Mouse (Mus musculus) activated CD4-positive, CD25-positive, alpha-beta regulatory T cell, adult 4 months (primary cell): ENCODE data around the gene Slc34a2. TPM values are rescaled to one million over a fixed set of nuclear protein-coding genes. Genes with fewer than 3 reads are reported as not detected.

Source experiments
- ATAC-seq: one replicate; pipeline ENCODE4 v1.8.0; 2017
- polyA plus RNA-seq, 2 experiments: library from polyadenylated mRNA; unstranded; fragments of 100-300 nt; shearing (Covaris generic); gene quantifications; one replicate each; pipeline ENCODE4 v1.2.1; 2017

Gene Slc34a2
- not detected for polyA plus RNA-seq

GRCm38 (mm10) chr5:53037781-53038180 is at the start of gene Slc34a2:
Slc34a2 (plus strand) TSS chr5:53038081.
- no peak for ATAC-seq

DNA sequence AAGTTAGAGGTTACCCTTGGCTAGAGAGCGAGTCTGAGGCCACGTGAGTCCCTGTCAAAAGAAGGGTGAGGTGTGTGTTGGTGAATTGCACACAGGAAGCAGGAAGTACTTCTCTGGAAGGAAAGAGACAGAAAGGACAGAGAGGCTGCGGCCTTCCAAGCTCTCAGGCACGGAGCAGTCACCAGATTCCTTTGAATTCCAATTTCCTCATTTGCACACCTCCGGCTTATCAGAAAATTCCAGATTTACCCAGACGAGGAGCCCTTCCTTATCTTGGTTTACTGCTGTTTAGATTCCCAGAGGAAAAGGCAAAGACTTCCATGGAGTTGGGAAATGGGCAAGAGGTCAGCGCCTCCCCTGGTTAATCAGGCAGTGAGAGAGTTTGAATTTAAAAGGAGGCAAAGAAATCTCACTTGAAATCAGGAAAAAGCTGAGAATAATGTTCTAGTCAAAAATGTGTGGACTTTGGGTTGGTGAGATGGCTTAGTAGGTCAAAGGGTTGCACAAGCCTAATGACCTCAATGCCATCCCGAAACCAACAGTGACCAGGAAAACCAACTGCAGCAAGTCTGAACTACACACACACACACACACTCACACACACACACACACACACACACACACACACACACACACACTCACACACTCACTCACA is 47.1 kb upstream of the Slc34a2 start:
- no peak for ATAC-seq

- ATAC-seq: no peak
These were observed 45.5 kb upstream of the Slc34a2 start for GRCm38 (mm10) chr5:52992210-52992897.

DNA sequence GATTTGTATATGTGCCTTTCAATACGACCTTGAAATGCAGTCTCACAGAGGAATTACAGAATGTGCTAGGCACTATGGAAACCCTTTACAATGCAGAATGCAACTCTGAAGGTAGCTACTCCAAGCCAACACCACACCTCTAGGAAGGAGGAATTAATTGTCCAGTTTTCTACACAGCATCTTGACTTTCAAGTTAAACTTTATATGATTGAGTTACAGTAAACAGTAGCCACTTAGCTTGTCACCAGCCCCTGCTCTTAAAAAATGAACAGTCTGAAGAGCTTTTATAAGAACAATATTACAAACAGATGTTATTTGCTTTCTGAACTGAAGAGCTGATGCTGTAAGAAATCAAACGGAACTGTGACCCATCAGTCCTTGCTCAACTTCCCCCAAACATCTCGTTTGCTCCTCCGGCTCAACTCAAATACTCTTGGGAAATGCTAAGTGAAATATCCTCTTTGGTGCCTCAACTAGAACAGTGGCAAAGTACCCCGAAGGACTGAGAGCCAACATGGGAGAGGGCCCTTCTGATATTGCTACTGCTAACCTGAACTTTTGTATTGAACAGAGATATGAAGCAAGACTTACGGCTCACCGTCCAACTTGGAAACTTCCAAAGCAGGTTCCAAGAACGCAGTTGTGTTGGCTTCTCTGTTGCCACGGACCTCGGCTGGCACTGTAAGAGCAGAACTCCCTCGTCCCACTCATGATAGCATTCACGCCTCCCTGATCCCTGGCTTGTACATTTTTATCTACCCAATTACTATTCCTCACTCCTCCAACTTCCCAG is 44.2 kb upstream of the Slc34a2 start:
- ATAC-seq: no peak

GRCm38 (mm10) chr5:52995461-52995860 is 42.4 kb upstream of the Slc34a2 start:
- ATAC-seq: no peak

- ATAC-seq: no peak
These were observed 41.7 kb upstream of the Slc34a2 start for GRCm38 (mm10) chr5:52996145-52996544.

DNA sequence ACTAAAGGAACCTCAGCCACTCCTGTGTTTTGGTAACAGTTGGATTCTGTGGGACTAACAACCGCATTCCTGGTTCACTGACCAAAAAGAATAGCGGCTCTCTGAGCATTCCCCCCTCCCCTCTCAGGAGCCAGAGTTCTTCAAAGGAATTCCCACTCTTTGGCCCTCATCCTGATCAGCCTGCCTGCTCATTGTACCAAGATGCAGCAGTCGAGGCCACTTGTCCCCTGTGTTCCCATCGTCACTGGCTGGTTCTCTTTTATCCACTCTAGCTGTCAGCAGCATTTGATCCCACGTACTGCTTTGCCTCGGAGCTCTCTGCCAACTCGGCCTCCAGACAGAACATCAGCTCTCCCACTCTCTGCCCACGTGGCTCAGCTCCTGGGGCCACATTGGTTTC is 41.3 kb upstream of the Slc34a2 start:
- ATAC-seq: no peak

- ATAC-seq: no peak
These were observed 40.8 kb upstream of the Slc34a2 start for GRCm38 (mm10) chr5:52997032-52997431.

GRCm38 (mm10) chr5:52998097-52998760 is 39.7 kb upstream of the Slc34a2 start:
- ATAC-seq: no peak

GRCm38 (mm10) chr5:53000169-53000872 is 37.6 kb upstream of the Slc34a2 start:
- no peak for ATAC-seq

DNA sequence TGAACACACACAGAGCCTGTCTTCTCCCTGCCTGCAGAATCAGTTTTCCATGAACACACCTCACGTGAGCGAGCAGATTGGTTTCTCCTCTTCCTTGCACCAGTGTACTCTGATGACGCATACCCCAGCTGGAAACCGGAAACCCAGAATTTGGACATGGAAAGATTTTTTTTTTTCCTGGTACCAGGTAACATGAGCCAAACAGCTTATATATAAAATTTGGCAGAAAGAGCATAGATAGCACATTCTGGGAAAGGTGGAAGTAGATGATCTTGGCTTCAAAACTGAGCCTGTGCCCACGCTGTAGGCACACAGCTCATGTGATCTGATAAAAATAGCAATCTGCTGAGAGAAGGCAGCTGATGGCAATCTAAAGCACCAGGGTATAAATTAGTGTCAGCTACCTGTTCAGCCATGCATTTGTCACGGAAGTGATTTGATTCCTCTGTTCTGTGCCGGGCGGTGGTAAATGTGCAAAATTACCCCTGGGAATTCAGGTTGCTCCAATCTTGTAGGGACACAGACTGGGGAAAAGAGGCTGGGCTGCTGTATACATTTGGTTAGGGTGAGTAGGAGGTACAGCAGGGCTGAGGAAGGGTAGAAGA is 35.2 kb upstream of the Slc34a2 start:
- ATAC-seq: no peak

GRCm38 (mm10) chr5:53003495-53003894 is 34.4 kb upstream of the Slc34a2 start:
- ATAC-seq: no peak

- ATAC-seq: no peak
These were observed 33.9 kb upstream of the Slc34a2 start for GRCm38 (mm10) chr5:53003981-53004380.

GRCm38 (mm10) chr5:53009027-53009769 is 28.7 kb upstream of the Slc34a2 start:
- ATAC-seq: no peak

GRCm38 (mm10) chr5:53009770-53010133 is 28.1 kb upstream of the Slc34a2 start:
- no peak for ATAC-seq

DNA sequence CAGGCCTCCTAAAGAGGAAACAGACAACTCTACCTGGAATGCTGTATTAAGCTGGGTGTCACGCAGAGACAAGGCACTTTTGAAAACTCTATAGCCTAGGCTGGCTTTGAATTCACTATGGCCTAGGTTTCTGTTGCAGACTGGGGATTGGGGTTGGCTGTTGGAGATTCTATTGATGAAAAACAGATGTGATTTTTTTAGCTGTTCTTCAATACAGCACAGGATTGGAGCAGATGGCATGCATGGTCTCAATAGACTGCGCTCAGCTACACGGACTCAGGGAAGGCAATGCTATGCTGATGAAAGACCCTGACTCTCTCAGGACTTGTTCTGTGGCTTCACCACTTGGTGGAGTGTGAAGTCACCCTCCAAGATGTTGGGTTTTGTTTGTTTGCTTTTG is 26.6 kb upstream of the Slc34a2 start:
- no peak for ATAC-seq

DNA sequence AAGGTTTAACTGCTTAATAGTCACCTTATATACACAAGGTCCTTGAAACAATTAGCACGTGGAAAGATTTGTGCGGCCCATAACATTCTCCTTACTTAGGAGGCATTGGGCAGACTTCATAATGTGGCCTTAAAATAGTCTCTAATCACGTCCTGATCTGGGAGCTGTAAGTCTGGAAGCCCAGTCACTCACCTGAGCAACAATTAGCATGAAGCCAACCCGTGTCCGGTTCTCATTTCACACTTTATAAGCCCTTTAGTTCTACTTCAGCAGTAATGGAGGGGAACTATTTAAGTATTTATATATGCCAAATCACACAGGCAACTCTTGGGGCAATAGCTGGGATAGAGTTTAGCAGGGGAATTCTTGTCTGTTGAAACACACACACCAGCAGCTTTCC is 21.3 kb upstream of the Slc34a2 start:
- no peak for ATAC-seq

GRCm38 (mm10) chr5:53018316-53018715 is 19.6 kb upstream of the Slc34a2 start:
- no peak for ATAC-seq

- no peak for ATAC-seq
These were observed 14.4 kb upstream of the Slc34a2 start for GRCm38 (mm10) chr5:53023432-53023831.

GRCm38 (mm10) chr5:53023901-53024300 is 14.0 kb upstream of the Slc34a2 start:
- ATAC-seq: no peak

DNA sequence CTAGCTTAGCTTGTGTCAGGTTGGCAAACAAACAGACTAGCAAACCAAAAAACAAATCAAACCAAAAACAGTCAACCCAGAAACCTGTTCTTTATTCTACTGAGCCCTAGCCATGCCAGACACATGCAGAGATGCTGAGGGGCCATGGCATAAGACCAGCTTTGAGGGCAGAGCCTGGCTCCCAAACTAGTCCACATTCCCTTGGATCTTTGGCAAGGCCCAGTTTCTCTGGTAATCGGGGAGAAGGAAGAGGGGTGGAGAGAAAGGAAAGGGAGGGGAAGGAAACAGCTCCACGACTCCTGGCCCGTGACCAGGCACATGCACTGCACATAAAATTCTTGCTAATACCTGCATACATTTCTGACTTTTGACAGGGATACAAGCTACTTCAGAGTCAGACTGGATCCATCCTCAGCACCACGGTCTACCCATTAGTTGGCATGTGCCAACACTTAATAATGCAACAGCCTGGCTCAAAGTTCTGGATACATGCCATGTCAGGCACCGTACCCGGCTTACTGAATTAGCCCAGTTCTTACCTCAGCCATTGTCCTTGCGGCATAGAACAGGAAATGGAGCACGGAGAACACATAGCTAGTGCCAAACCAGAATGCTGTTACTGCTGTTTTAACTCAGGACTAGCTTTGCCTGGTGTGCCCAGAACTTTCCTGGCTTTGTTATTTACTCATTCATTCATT is 12.5 kb upstream of the Slc34a2 start:
- no peak for ATAC-seq
